In genomic region chr9:107693433-107693987, GRCm38 (mm10) we compare ENCODE assay signal across 15 mouse cellular contexts. TPM values are rescaled to one million over a fixed set of nuclear protein-coding genes. Genes with fewer than 3 reads are reported as not detected.
DNase-seq lines count a peak whose midpoint lies in the region; ATAC-seq and TF ChIP-seq lines count a peak whose summit lies in the region.
"Had no signal": no experiment of that assay in that cellular context is flagged by ENCODE, and none has a peak within 500 bp of the region (broad histone marks: within the 10 kb centered on the region; RNA-seq: fewer than 3 reads in every experiment).

No protein-coding gene starts in this region.

- DNase-seq in heart, adult 2 months, result no peak
- no peak for DNase-seq in heart, postnatal 14 days
- DNase-seq in liver, postnatal 0 days, result no peak
- DNase-seq in liver, embryonic 11.5 days (ENCODE audit: low spot score), result no peak
- DNase-seq in thymus, postnatal 14 days, result peak; percentile 33
- DNase-seq in thymus, postnatal 10 days (ENCODE audit: low spot score in 2 of 2), result no peak
- DNase-seq in layer of hippocampus, adult 2 months (ENCODE audit: low spot score in 2 of 2), result no peak
- DNase-seq: cerebellum, postnatal 25 days; heart, postnatal 10 days; spleen, adult 18-20 months had no signal

- TF ChIP-seq CTCF in heart, adult 2 months (IDR thresholded peaks at IDR 0.05), result peak; percentile 23; the same call in 1 of the 2 replicates
- peak; percentile 29 for TF ChIP-seq CTCF in liver, postnatal 0 days (IDR thresholded peaks at IDR 0.05; ENCODE audit: low read depth)
- TF ChIP-seq CTCF in layer of hippocampus, adult 2 months (conservative IDR thresholded peaks at IDR 0.05), result no peak

- peaks cover 18% of the 10 kb centered on the region for H3K4me1 ChIP-seq in heart, adult 2 months (ENCODE audit: control insufficient read depth, insufficient read depth, low read length)
- peaks cover 8% of the 10 kb centered on the region for H3K4me1 ChIP-seq in liver, postnatal 0 days (ENCODE audit: insufficient read depth)
- peaks cover 19% of the 10 kb centered on the region for H3K4me1 ChIP-seq in liver, embryonic 11.5 days (replicated peaks; ENCODE audit: control insufficient read depth, insufficient read depth, low read length)

- no peaks in the 10 kb centered on the region for H3K36me3 ChIP-seq in heart, adult 2 months (ENCODE audit: control insufficient read depth, insufficient read depth, low read length)
- H3K36me3 ChIP-seq in liver, postnatal 0 days (replicated peaks; ENCODE audit: insufficient read depth, low read length), result no peaks in the 10 kb centered on the region
- H3K36me3 ChIP-seq in liver, embryonic 11.5 days (ENCODE audit: control insufficient read depth, insufficient read depth, low read length), result no peaks in the 10 kb centered on the region; the same call in 1 of the 2 replicates

- H3K9ac ChIP-seq in heart, adult 2 months (ENCODE audit: low read depth, low read length), result no peak overlapping the region
- H3K9ac ChIP-seq in liver, postnatal 0 days (replicated peaks), result no peak overlapping the region
- no peak overlapping the region for H3K9ac ChIP-seq in liver, embryonic 11.5 days (ENCODE audit: low read depth, low read length)
- H3K9ac ChIP-seq: kidney, embryonic 15.5 days; limb, embryonic 12.5 days had no signal

- no peaks in the 10 kb centered on the region for H3K27me3 ChIP-seq in heart, adult 2 months (ENCODE audit: control insufficient read depth, insufficient read depth, low read length)
- 0 out of 2 replicates have a peak, but pooled peaks cover 2% of the 10 kb centered on the region for H3K27me3 ChIP-seq in liver, postnatal 0 days (ENCODE audit: insufficient read depth, low read length)
- 0 out of 2 replicates have a peak, but pooled peaks cover 2% of the 10 kb centered on the region for H3K27me3 ChIP-seq in liver, embryonic 11.5 days (replicated peaks; ENCODE audit: control insufficient read depth, insufficient read depth, low read length)
- H3K27me3 ChIP-seq: kidney, embryonic 15.5 days; limb, embryonic 12.5 days had no signal

- no peak overlapping the region for H3K4me2 ChIP-seq in liver, postnatal 0 days (ENCODE audit: low read depth, low read length)
- no peak overlapping the region for H3K4me2 ChIP-seq in liver, embryonic 11.5 days
- H3K4me2 ChIP-seq: kidney, embryonic 15.5 days; limb, embryonic 12.5 days had no signal

- no peaks in the 10 kb centered on the region for H3K9me3 ChIP-seq in liver, postnatal 0 days (ENCODE audit: low read length)
- H3K9me3 ChIP-seq in liver, embryonic 11.5 days (ENCODE audit: control insufficient read depth, low read length), result no peaks in the 10 kb centered on the region
- H3K9me3 ChIP-seq: kidney, embryonic 15.5 days; limb, embryonic 12.5 days had no signal

- WGBS in heart, adult 2 months, result 79% methylated on average over 4 of the region's 4 CpGs
- WGBS in liver, postnatal 0 days (ENCODE audit: insufficient replicate concordance), result 54% methylated on average over 4 of the region's 4 CpGs
- 72% methylated on average over 4 of the region's 4 CpGs for WGBS in liver, embryonic 11.5 days

- H3K27ac ChIP-seq in heart, adult 2 months, result no peak overlapping the region
- no peak overlapping the region for H3K27ac ChIP-seq in liver, postnatal 0 days (ENCODE audit: low read depth)
- no peak overlapping the region for H3K27ac ChIP-seq in liver, embryonic 11.5 days (ENCODE audit: low read depth, low read length)
- H3K27ac ChIP-seq in layer of hippocampus, adult 2 months, result no peak overlapping the region
- H3K27ac ChIP-seq: left cerebral cortex, adult 2 months; limb, embryonic 12.5 days had no signal

- no peaks in the 10 kb centered on the region for H3K79me2 ChIP-seq in heart, adult 2 months (replicated peaks; ENCODE audit: control insufficient read depth, insufficient read depth, low read length)

- intact Hi-C loops in heart, adult 2 months (cut with DNase I), result no loop called here
- intact Hi-C loops in heart, postnatal 14 days (cut with DNase I), result no loop called here

- TF ChIP-seq EP300 in heart, adult 2 months (IDR thresholded peaks at IDR 0.05; ENCODE audit: insufficient read depth, low read depth, low read length), result no peak
- no peak for TF ChIP-seq EP300 in liver, postnatal 0 days (IDR thresholded peaks at IDR 0.05; ENCODE audit: low read depth)

- no peak for TF ChIP-seq POLR2A in heart, adult 2 months (IDR thresholded peaks at IDR 0.05; ENCODE audit: insufficient read depth, low read depth, low read length)

- no peak overlapping the region for H3K4me3 ChIP-seq in heart, adult 2 months
- no peak overlapping the region for H3K4me3 ChIP-seq in liver, postnatal 0 days (ENCODE audit: low read depth, low read length)
- H3K4me3 ChIP-seq in liver, embryonic 11.5 days (ENCODE audit: low read depth, low read length), result no peak overlapping the region
- no peak overlapping the region for H3K4me3 ChIP-seq in layer of hippocampus, adult 2 months
- H3K4me3 ChIP-seq: erythroblast, embryonic 14.5 days; kidney, embryonic 15.5 days; left cerebral cortex, adult 2 months; limb, embryonic 12.5 days had no signal

- no peak for ATAC-seq in liver, postnatal 0 days
- ATAC-seq in liver, embryonic 11.5 days (replicated peaks; ENCODE audit: low FRiP score), result no peak
- ATAC-seq: hindbrain, embryonic 16.5 days had no signal

RNA-seq across cellular contexts. Expression of gene Gnat1, which starts 14.0 kb away (rescaled TPM):
- not detected for total RNA-seq in heart, adult 2 months (2021)
- polyA plus RNA-seq in heart, adult 2 months (2012; rRNA removed), result not detected in 2 replicates
- not detected for total RNA-seq in heart, postnatal 14 days (2021)
- polyA plus RNA-seq in liver, postnatal 0 days (2015; fragmentation: Nextera tagmentation; extraction: Ambion mirVana), result 5.8 and 6.2 TPM in 2 replicates
- 4.7 and 5.0 TPM in 2 replicates for polyA plus RNA-seq in liver, embryonic 11.5 days (2014; fragmentation: Nextera tagmentation; extraction: Ambion mirVana)
- under 1 TPM in 1 of 2 experiments, not detected in 1; 0.17 TPM for total RNA-seq in layer of hippocampus, adult 2 months (2021)
- total RNA-seq: heart, postnatal 10 days had no signal
- polyA plus RNA-seq: erythroblast, embryonic 14.5 days had no signal

RNA-seq across cellular contexts. Expression of gene Sema3f, which starts 16.8 kb away (rescaled TPM):
- 10 to 100 TPM; 13.4 to 16.8 TPM for total RNA-seq in heart, adult 2 months (2021)
- polyA plus RNA-seq in heart, adult 2 months (2012; rRNA removed), result 29.1 and 31.8 TPM in 2 replicates
- total RNA-seq in heart, postnatal 14 days (2021), result 10 to 100 TPM; 17.7 to 18.0 TPM
- polyA plus RNA-seq in liver, postnatal 0 days (2015; fragmentation: Nextera tagmentation; extraction: Ambion mirVana), result 0.76 and 1.1 TPM in 2 replicates
- 5.9 and 6.2 TPM in 2 replicates for polyA plus RNA-seq in liver, embryonic 11.5 days (2014; fragmentation: Nextera tagmentation; extraction: Ambion mirVana)
- 1 to 10 TPM; 2.8 to 3.5 TPM for total RNA-seq in layer of hippocampus, adult 2 months (2021)
- polyA plus RNA-seq: erythroblast, embryonic 14.5 days had no signal

RNA-seq across cellular contexts. Expression of gene Slc38a3, which starts 24.2 kb away (rescaled TPM):
- total RNA-seq in heart, adult 2 months (2021), result 10 to 100 TPM; 71.5 to 88.3 TPM
- polyA plus RNA-seq in heart, adult 2 months (2012; rRNA removed), result 162 and 314 TPM in 2 replicates
- total RNA-seq in heart, postnatal 14 days (2021), result 10 to 100 TPM; 48.6 to 53.3 TPM
- 147 and 174 TPM in 2 replicates for polyA plus RNA-seq in liver, postnatal 0 days (2015; fragmentation: Nextera tagmentation; extraction: Ambion mirVana)
- 3.9 and 4.0 TPM in 2 replicates for polyA plus RNA-seq in liver, embryonic 11.5 days (2014; fragmentation: Nextera tagmentation; extraction: Ambion mirVana)
- 10 to 100 TPM; 55.7 to 65.0 TPM for total RNA-seq in layer of hippocampus, adult 2 months (2021)

RNA-seq across cellular contexts. Expression of gene Gnai2, which starts 58.3 kb away (rescaled TPM):
- 100 to 1,000 TPM; 243 to 250 TPM for total RNA-seq in heart, adult 2 months (2021)
- polyA plus RNA-seq in heart, adult 2 months (2012; rRNA removed), result 311 and 386 TPM in 2 replicates
- total RNA-seq in heart, postnatal 14 days (2021), result 100 to 1,000 TPM; 318 to 327 TPM
- 146 and 159 TPM in 2 replicates for polyA plus RNA-seq in liver, postnatal 0 days (2015; fragmentation: Nextera tagmentation; extraction: Ambion mirVana)
- 217 and 233 TPM in 2 replicates for polyA plus RNA-seq in liver, embryonic 11.5 days (2014; fragmentation: Nextera tagmentation; extraction: Ambion mirVana)
- total RNA-seq in layer of hippocampus, adult 2 months (2021), result 100 to 1,000 TPM; 208 to 222 TPM
